Mouse (Mus musculus) hindbrain, embryonic 13.5 days (tissue): ENCODE results near the gene Cd2. TPM values are rescaled to one million over a fixed set of nuclear protein-coding genes. Genes with fewer than 3 reads are reported as not detected.

Experiments used
- ATAC-seq: fragments of 200-750 bp; cut with Nextera tagmentation; 2 replicates; pipeline ENCODE4 v1.8.0; 2017; ENCODE audit warnings: moderate TSS enrichment; ENCODE audit not compliant: low FRiP score
- H3K27ac ChIP-seq: fragments of 300-500 bp; sonication (generic); 2 replicates; pipeline ENCODE4 v1.5.1; 2015; ENCODE audit warnings: inconsistent platforms, mild to moderate bottlenecking, moderate library complexity
- H3K27me3 ChIP-seq: fragments of 300-500 bp; sonication (generic); 2 replicates; pipeline ENCODE4 v1.6.1; 2015; ENCODE audit warnings: mild to moderate bottlenecking, inconsistent platforms
- H3K36me3 ChIP-seq: fragments of 300-500 bp; sonication (generic); 2 replicates; pipeline ENCODE4 v1.6.1; 2015; ENCODE audit warnings: mild to moderate bottlenecking, inconsistent platforms
- H3K4me1 ChIP-seq: fragments of 300-500 bp; sonication (generic); replicated peaks from 2 replicates; pipeline ENCODE4 v1.6.1; 2015; ENCODE audit warnings: inconsistent platforms
- H3K4me2 ChIP-seq: fragments of 300-500 bp; sonication (generic); 2 replicates; pipeline ENCODE4 v1.6.1; 2015; ENCODE audit warnings: inconsistent platforms, mild to moderate bottlenecking, moderate library complexity
- H3K4me3 ChIP-seq: fragments of 300-500 bp; sonication (generic); 2 replicates; pipeline ENCODE4 v1.5.1; 2015; ENCODE audit warnings: mild to moderate bottlenecking, inconsistent platforms
- H3K9ac ChIP-seq: fragments of 300-500 bp; sonication (generic); 2 replicates; pipeline ENCODE4 v1.6.1; 2015; ENCODE audit warnings: mild to moderate bottlenecking, inconsistent platforms
- H3K9me3 ChIP-seq: fragments of 300-500 bp; sonication (generic); 2 replicates; pipeline ENCODE4 v1.6.1; 2016; ENCODE audit warnings: inconsistent platforms
- WGBS: fragments of 180-500 bp; shearing (Covaris S2); methylation state at CpG from one replicate; pipeline ENCODE4 v1.1.7; 2015; 5-methylcytosine and 5-hydroxymethylcytosine counted together
- polyA plus RNA-seq: library from polyadenylated mRNA; unstranded; fragments of >200 nt; fragmentation: Nextera tagmentation; extraction: Ambion mirVana; gene quantifications from 2 replicates; pipeline ENCODE4 v1.2.1, GENCODE M21; 2015

The Cd2 gene
- polyA plus RNA-seq, 1 experiment from 2014 or later, result not detected

- Histone ChIP-seq H3K4me2 (no peak overlapping the region), H3K27me3 (no peaks in the 10 kb centered on the region), H3K36me3 (no peaks in the 10 kb centered on the region), H3K4me3 (no peak overlapping the region), H3K4me1 (0 out of 2 replicates have a peak, but pooled peaks cover 3% of the 10 kb centered on the region), H3K9ac (no peak overlapping the region), H3K9me3 (no peaks in the 10 kb centered on the region), H3K27ac (no peak overlapping the region)
- WGBS, result 77% methylated on average over 8 of the region's 8 CpGs
- ATAC-seq, result no peak
Observed at GRCm38 (mm10) chr3:101252141-101252540, 35.6 kb downstream of the Cd2 start.

GRCm38 (mm10) chr3:101249846-101250245, 37.9 kb downstream of the Cd2 start:
- no peak for ATAC-seq

GRCm38 (mm10) chr3:101245212-101245611, 42.5 kb downstream of the Cd2 start:
- ATAC-seq, result no peak
- Histone ChIP-seq H3K9ac (no peak overlapping the region), H3K27ac (no peak overlapping the region), H3K36me3 (no peaks in the 10 kb centered on the region), H3K4me1 (0 out of 2 replicates have a peak, but pooled peaks cover 6% of the 10 kb centered on the region), H3K4me2 (no peak overlapping the region), H3K4me3 (no peak overlapping the region), H3K27me3 (no peaks in the 10 kb centered on the region), H3K9me3 (no peaks in the 10 kb centered on the region)
- WGBS, result 80% methylated on average over 3 of the region's 3 CpGs

More at GRCm38 (mm10) chr3:101249846-101250245, 37.9 kb downstream of the Cd2 start:
- Histone ChIP-seq H3K27ac (no peak overlapping the region), H3K4me1 (0 out of 2 replicates have a peak, but pooled peaks cover 3% of the 10 kb centered on the region), H3K9ac (no peak overlapping the region), H3K9me3 (no peaks in the 10 kb centered on the region), H3K27me3 (no peaks in the 10 kb centered on the region), H3K4me3 (no peak overlapping the region), H3K4me2 (no peak overlapping the region), H3K36me3 (no peaks in the 10 kb centered on the region)
- WGBS, result 91% methylated on average over 6 of the region's 6 CpGs

DNA sequence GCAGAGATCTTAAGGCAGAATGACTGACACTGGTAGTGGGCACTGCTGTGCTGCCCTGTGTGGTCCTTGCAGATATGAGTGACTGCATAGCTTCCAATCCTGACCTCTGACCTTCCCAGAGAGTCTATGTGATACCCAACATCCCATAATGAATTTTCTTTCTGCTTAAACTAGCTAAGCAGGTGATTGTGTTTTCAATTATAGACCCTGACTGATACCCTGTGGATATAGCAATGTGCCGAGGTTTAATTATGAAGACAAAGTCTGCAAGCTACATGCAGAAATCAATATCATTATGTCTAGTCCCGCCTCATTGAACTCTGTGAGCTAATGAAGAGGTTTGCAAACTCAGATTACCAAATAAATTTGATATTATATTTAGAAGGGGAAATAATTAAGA, 44.7 kb downstream of the Cd2 start:
- Histone ChIP-seq H3K27ac (peak overlapping the region; percentile 31; the same call in 1 of the 2 replicates), H3K4me3 (no peak overlapping the region), H3K4me1 (0 out of 2 replicates have a peak, but pooled peaks cover 6% of the 10 kb centered on the region), H3K36me3 (no peaks in the 10 kb centered on the region), H3K27me3 (no peaks in the 10 kb centered on the region), H3K4me2 (no peak overlapping the region), H3K9me3 (no peaks in the 10 kb centered on the region), H3K9ac (no peak overlapping the region)
- WGBS, result 73% methylated on average over 2 of the region's 2 CpGs
- ATAC-seq, result 0 out of 2 replicates have a peak, but pooled peaks have one; percentile 57

GRCm38 (mm10) chr3:101241866-101242265, 45.9 kb downstream of the Cd2 start:
- Histone ChIP-seq H3K4me2 (no peak overlapping the region), H3K36me3 (no peaks in the 10 kb centered on the region), H3K4me1 (peaks cover 17% of the 10 kb centered on the region), H3K27ac (no peak overlapping the region), H3K27me3 (no peaks in the 10 kb centered on the region), H3K9me3 (no peaks in the 10 kb centered on the region), H3K9ac (no peak overlapping the region), H3K4me3 (no peak overlapping the region)
- WGBS, result 79% methylated on average over 3 of the region's 3 CpGs
- ATAC-seq, result no peak

GRCm38 (mm10) chr3:101240859-101241258, 46.9 kb downstream of the Cd2 start:
- H3K27ac ChIP-seq, result no peak overlapping the region
- H3K4me3 ChIP-seq, result no peak overlapping the region
- H3K4me2 ChIP-seq, result no peak overlapping the region
- no peaks in the 10 kb centered on the region for H3K9me3 ChIP-seq
- H3K4me1 ChIP-seq, result peaks cover 25% of the 10 kb centered on the region
- no peak for ATAC-seq
- H3K36me3 ChIP-seq, result no peaks in the 10 kb centered on the region
- no peaks in the 10 kb centered on the region for H3K27me3 ChIP-seq
- no peak overlapping the region for H3K9ac ChIP-seq
- 74% methylated on average over 9 of the region's 9 CpGs for WGBS

- 93% methylated on average over 4 of the region's 4 CpGs for WGBS
- H3K9me3 ChIP-seq, result no peaks in the 10 kb centered on the region
- H3K9ac ChIP-seq, result no peak overlapping the region
- no peak overlapping the region for H3K27ac ChIP-seq
- peaks cover 25% of the 10 kb centered on the region for H3K4me1 ChIP-seq
- no peaks in the 10 kb centered on the region for H3K36me3 ChIP-seq
- H3K4me2 ChIP-seq, result no peak overlapping the region
- H3K4me3 ChIP-seq, result no peak overlapping the region
- H3K27me3 ChIP-seq, result no peaks in the 10 kb centered on the region
- no peak for ATAC-seq
Observed at GRCm38 (mm10) chr3:101239236-101239635, 48.5 kb downstream of the Cd2 start.

- no peak overlapping the region for H3K9ac ChIP-seq
- peaks cover 25% of the 10 kb centered on the region for H3K4me1 ChIP-seq
- H3K36me3 ChIP-seq, result no peaks in the 10 kb centered on the region
- no peak overlapping the region for H3K4me2 ChIP-seq
- no peaks in the 10 kb centered on the region for H3K27me3 ChIP-seq
- H3K4me3 ChIP-seq, result no peak overlapping the region
- no peaks in the 10 kb centered on the region for H3K9me3 ChIP-seq
- 85% methylated on average over 6 of the region's 6 CpGs for WGBS
- H3K27ac ChIP-seq, result no peak overlapping the region
- ATAC-seq, result no peak
Observed at GRCm38 (mm10) chr3:101238695-101239094, 49.0 kb downstream of the Cd2 start.

GRCm38 (mm10) chr3:101236995-101237808, 50.5 kb downstream of the Cd2 start:
- Histone ChIP-seq H3K4me1 (peaks cover 25% of the 10 kb centered on the region), H3K36me3 (no peaks in the 10 kb centered on the region), H3K9me3 (no peaks in the 10 kb centered on the region), H3K27me3 (no peaks in the 10 kb centered on the region), H3K27ac (peak overlapping the region; percentile 63), H3K4me2 (peak overlapping the region; percentile 26; the same call in 1 of the 2 replicates), H3K9ac (no peak overlapping the region; the same call in 1 of the 2 replicates), H3K4me3 (no peak overlapping the region)
- WGBS, result 27% methylated on average over 16 of the region's 16 CpGs
- peak; percentile 85 for ATAC-seq

- H3K4me1 ChIP-seq, result peaks cover 25% of the 10 kb centered on the region
- no peak for ATAC-seq
- H3K9ac ChIP-seq, result no peak overlapping the region
- H3K4me3 ChIP-seq, result no peak overlapping the region
- H3K9me3 ChIP-seq, result no peaks in the 10 kb centered on the region
- H3K36me3 ChIP-seq, result no peaks in the 10 kb centered on the region
- WGBS, result 59% methylated on average over 15 of the region's 15 CpGs
- no peak overlapping the region for H3K4me2 ChIP-seq
- 0 out of 2 replicates have a peak overlapping the region, but pooled peaks have one; percentile 1 for H3K27ac ChIP-seq
- H3K27me3 ChIP-seq, result no peaks in the 10 kb centered on the region
Observed at GRCm38 (mm10) chr3:101236261-101236660, 51.5 kb downstream of the Cd2 start.

- no peak for ATAC-seq
- Histone ChIP-seq H3K4me2 (no peak overlapping the region), H3K4me1 (peaks cover 25% of the 10 kb centered on the region), H3K27me3 (no peaks in the 10 kb centered on the region), H3K9ac (no peak overlapping the region), H3K27ac (no peak overlapping the region), H3K4me3 (no peak overlapping the region), H3K9me3 (no peaks in the 10 kb centered on the region), H3K36me3 (no peaks in the 10 kb centered on the region)
- 96% methylated on average over 5 of the region's 5 CpGs for WGBS
Observed at GRCm38 (mm10) chr3:101235321-101235720, 52.4 kb downstream of the Cd2 start.

GRCm38 (mm10) chr3:101233424-101233823, 54.3 kb downstream of the Cd2 start:
- Histone ChIP-seq H3K27me3 (no peaks in the 10 kb centered on the region), H3K4me3 (no peak overlapping the region), H3K4me1 (peaks cover 25% of the 10 kb centered on the region), H3K9ac (no peak overlapping the region), H3K9me3 (no peaks in the 10 kb centered on the region), H3K36me3 (no peaks in the 10 kb centered on the region), H3K27ac (no peak overlapping the region), H3K4me2 (no peak overlapping the region)
- ATAC-seq, result no peak
- WGBS, result 91% methylated on average over 5 of the region's 5 CpGs

- Histone ChIP-seq H3K27ac (no peak overlapping the region), H3K9ac (no peak overlapping the region), H3K9me3 (no peaks in the 10 kb centered on the region), H3K4me2 (no peak overlapping the region), H3K4me3 (no peak overlapping the region), H3K36me3 (no peaks in the 10 kb centered on the region), H3K4me1 (peaks cover 22% of the 10 kb centered on the region), H3K27me3 (no peaks in the 10 kb centered on the region)
- 50% methylated on average over 8 of the region's 8 CpGs for whole genome bisulfite sequencing
- no peak for ATAC-seq
Observed at GRCm38 (mm10) chr3:101232570-101232969, 55.2 kb downstream of the Cd2 start.
